Mouse (Mus musculus) myocyte (in vitro differentiated cells): ENCODE measurements at regions not wholly inside any gene's neighbourhood (a gene's known extent, or its start where the extent isn't known, plus 50 kb on each side); places are given as distances from the start of the nearest gene placed in this dataset.

Experiments
- H3K27me3 ChIP-seq: one replicate; pipeline ENCODE4 v1.6.1; 2011; ENCODE audit not compliant: control insufficient read depth, insufficient read depth, insufficient read length
- H3K36me3 ChIP-seq: one replicate; pipeline ENCODE4 v1.6.1; 2011; ENCODE audit not compliant: control insufficient read depth, insufficient read depth
- H3K4me2 ChIP-seq: one replicate; pipeline ENCODE4 v1.6.1; 2011; ENCODE audit warnings: low read depth, control low read depth
- H3K4me3 ChIP-seq: one replicate; pipeline ENCODE4 v1.5.1; 2011; ENCODE audit warnings: mild to moderate bottlenecking, control low read depth, moderate library complexity
- H3K79me2 ChIP-seq: one replicate; pipeline ENCODE4 v1.6.1; 2011; ENCODE audit not compliant: control insufficient read depth, insufficient read depth
- H3ac ChIP-seq: one replicate; pipeline ENCODE4 v1.6.1; 2011; ENCODE audit not compliant: control insufficient read depth, insufficient read length
- CEBPB ChIP-seq: IDR thresholded peaks from 2 replicates; pipeline ENCODE4 v1.6.1; 2011; ENCODE audit warnings: mild to moderate bottlenecking, moderate library complexity; ENCODE audit not compliant: poor library complexity, insufficient read depth, severe bottlenecking
- E2F4 ChIP-seq: IDR thresholded peaks from one replicate; pipeline ENCODE4 v1.6.1; 2011; ENCODE audit warnings: mild to moderate bottlenecking, control low read depth, moderate library complexity; ENCODE audit not compliant: insufficient read depth
- MAX ChIP-seq: IDR thresholded peaks from one replicate; pipeline ENCODE4 v1.6.1; 2011; ENCODE audit warnings: low read depth, mild to moderate bottlenecking, control low read depth
- MYOD1 ChIP-seq, 3 experiments: IDR thresholded peaks; one replicate each; pipeline ENCODE4 v1.6.1; 2011; ENCODE audit warnings: control low read depth in 2 of 3, low read depth in 2 of 3, mild to moderate bottlenecking in 2 of 3, moderate library complexity in 1 of 3; ENCODE audit not compliant: insufficient read length in 2 of 3, control insufficient read depth in 1 of 3
- MYOG ChIP-seq, 3 experiments: IDR thresholded peaks; one replicate each; pipeline ENCODE4 v1.6.1; 2011; ENCODE audit warnings: control low read depth in 2 of 3, low read depth in 2 of 3, mild to moderate bottlenecking in 2 of 3; ENCODE audit not compliant: insufficient read length in 2 of 3, control insufficient read depth in 1 of 3, insufficient read depth in 1 of 3
- POLR2A ChIP-seq: IDR thresholded peaks from one replicate; pipeline ENCODE4 v1.6.1; 2011; ENCODE audit warnings: low read depth, mild to moderate bottlenecking, control low read depth, moderate library complexity; ENCODE audit not compliant: insufficient read length
- POLR2AphosphoS2 ChIP-seq: IDR thresholded peaks from one replicate; pipeline ENCODE4 v1.6.1; 2011; ENCODE audit warnings: low read depth, control low read depth; ENCODE audit not compliant: insufficient read length
- REST ChIP-seq: IDR thresholded peaks from one replicate; pipeline ENCODE4 v1.6.1; 2011; ENCODE audit warnings: mild to moderate bottlenecking, control low read depth, moderate library complexity; ENCODE audit not compliant: insufficient read depth, insufficient read length
- SRF ChIP-seq: IDR thresholded peaks from one replicate; pipeline ENCODE4 v1.6.1; 2011; ENCODE audit warnings: low read depth; ENCODE audit not compliant: control insufficient read depth, insufficient read length
- TCF12 ChIP-seq: IDR thresholded peaks from one replicate; pipeline ENCODE4 v1.6.1; 2011; ENCODE audit warnings: mild to moderate bottlenecking, control low read depth; ENCODE audit not compliant: poor library complexity, insufficient read depth, severe bottlenecking
- TCF3 ChIP-seq: IDR thresholded peaks from one replicate; pipeline ENCODE4 v1.6.1; 2011; ENCODE audit warnings: low read depth, control low read depth; ENCODE audit not compliant: insufficient read length
- USF1 ChIP-seq: IDR thresholded peaks from one replicate; pipeline ENCODE4 v1.6.1; 2011; ENCODE audit warnings: low read depth, mild to moderate bottlenecking, control low read depth, moderate library complexity

GRCm38 (mm10) chr12:118391654-118392053 is 90.4 kb upstream of the Sp4 start:
- Histone ChIP-seq H3K79me2 (no peaks in the 10 kb centered on the region), H3K27me3 (no peaks in the 10 kb centered on the region), H3K4me2 (no peak overlapping the region), H3K36me3 (no peaks in the 10 kb centered on the region), H3ac (no peak overlapping the region), H3K4me3 (no peak overlapping the region)
- TF ChIP-seq MYOG (IDR thresholded peaks at IDR 0.05; ENCODE audit: control insufficient read depth in 1 of 3, insufficient read depth in 1 of 3, insufficient read length in 2 of 3, low read depth in 2 of 3) (no peak), E2F4 (no peak), REST (no peak), TCF3 (no peak), TCF12 (no peak), USF1 (no peak), MYOD1 (IDR thresholded peaks at IDR 0.05; ENCODE audit: control insufficient read depth in 1 of 3, insufficient read length in 2 of 3, low read depth in 2 of 3) (no peak), MAX (no peak), CEBPB (no peak), POLR2A (no peak), SRF (no peak), POLR2AphosphoS2 (no peak)

GRCm38 (mm10) chr12:118381013-118381412 is 79.8 kb upstream of the Sp4 start:
- Histone ChIP-seq H3K4me3 (no peak overlapping the region), H3ac (no peak overlapping the region), H3K79me2 (no peaks in the 10 kb centered on the region), H3K27me3 (no peaks in the 10 kb centered on the region), H3K4me2 (no peak overlapping the region), H3K36me3 (no peaks in the 10 kb centered on the region)
- no peak for TF ChIP-seq MAX
- no peak for TF ChIP-seq POLR2AphosphoS2
- TF ChIP-seq MYOG (IDR thresholded peaks at IDR 0.05; ENCODE audit: control insufficient read depth in 1 of 3, insufficient read depth in 1 of 3, insufficient read length in 2 of 3, low read depth in 2 of 3), result no peak
- TF ChIP-seq TCF12, result no peak
- TF ChIP-seq CEBPB, result no peak
- no peak for TF ChIP-seq E2F4
- TF ChIP-seq USF1, result no peak
- TF ChIP-seq TCF3, result no peak
- no peak for TF ChIP-seq SRF
- TF ChIP-seq MYOD1 (IDR thresholded peaks at IDR 0.05; ENCODE audit: control insufficient read depth in 1 of 3, insufficient read length in 2 of 3, low read depth in 2 of 3), result no peak
- TF ChIP-seq REST, result no peak
- TF ChIP-seq POLR2A, result no peak

GRCm38 (mm10) chr12:118377898-118378297 is 76.7 kb upstream of the Sp4 start:
- no peaks in the 10 kb centered on the region for H3K36me3 ChIP-seq
- H3K27me3 ChIP-seq, result no peaks in the 10 kb centered on the region
- no peak overlapping the region for H3K4me2 ChIP-seq
- no peak overlapping the region for H3K4me3 ChIP-seq
- no peak for TF ChIP-seq SRF
- TF ChIP-seq USF1, result no peak
- no peak for TF ChIP-seq MAX
- TF ChIP-seq REST, result no peak
- no peak for TF ChIP-seq POLR2A
- TF ChIP-seq MYOG (IDR thresholded peaks at IDR 0.05; ENCODE audit: control insufficient read depth in 1 of 3, insufficient read depth in 1 of 3, insufficient read length in 2 of 3, low read depth in 2 of 3), result no peak
- no peak for TF ChIP-seq E2F4
- no peak for TF ChIP-seq MYOD1 (IDR thresholded peaks at IDR 0.05; ENCODE audit: control insufficient read depth in 1 of 3, insufficient read length in 2 of 3, low read depth in 2 of 3)
- no peak for TF ChIP-seq TCF3
- no peak for TF ChIP-seq TCF12
- no peak for TF ChIP-seq POLR2AphosphoS2
- TF ChIP-seq CEBPB, result no peak
- no peak overlapping the region for H3ac ChIP-seq
- H3K79me2 ChIP-seq, result no peaks in the 10 kb centered on the region

- TF ChIP-seq POLR2AphosphoS2, result no peak
- no peak for TF ChIP-seq E2F4
- Histone ChIP-seq H3ac (no peak overlapping the region), H3K36me3 (no peaks in the 10 kb centered on the region), H3K4me2 (no peak overlapping the region), H3K4me3 (no peak overlapping the region), H3K27me3 (no peaks in the 10 kb centered on the region), H3K79me2 (no peaks in the 10 kb centered on the region)
These were observed 75.6 kb upstream of the Sp4 start for GRCm38 (mm10) chr12:118376521-118377493.

- H3K36me3 ChIP-seq, result no peaks in the 10 kb centered on the region
- TF ChIP-seq REST (no peak), USF1 (no peak), POLR2AphosphoS2 (no peak), TCF12 (no peak), TCF3 (no peak), POLR2A (no peak), MYOD1 (IDR thresholded peaks at IDR 0.05; ENCODE audit: control insufficient read depth in 1 of 3, insufficient read length in 2 of 3, low read depth in 2 of 3) (no peak), SRF (no peak), MAX (no peak), E2F4 (no peak), MYOG (IDR thresholded peaks at IDR 0.05; ENCODE audit: control insufficient read depth in 1 of 3, insufficient read depth in 1 of 3, insufficient read length in 2 of 3, low read depth in 2 of 3) (no peak)
- H3K27me3 ChIP-seq, result no peaks in the 10 kb centered on the region
These were observed 72.0 kb upstream of the Sp4 start for GRCm38 (mm10) chr12:118373250-118373649.

More at GRCm38 (mm10) chr12:118373250-118373649, 72.0 kb upstream of the Sp4 start:
- Histone ChIP-seq H3K4me2 (no peak overlapping the region), H3K79me2 (no peaks in the 10 kb centered on the region), H3ac (no peak overlapping the region), H3K4me3 (no peak overlapping the region)
